Mouse (Mus musculus) adrenal gland, postnatal 10 days (tissue): ENCODE results near the gene Cab39. TPM values are rescaled to one million over a fixed set of nuclear protein-coding genes. Genes with fewer than 3 reads are reported as not detected.

Experiments used
- DNase-seq: peaks from one replicate; pipeline ENCODE4 v3.0.0; 2021; ENCODE audit warnings: mixed read lengths
- microRNA-seq: library from miRNA; unstranded; fragments of <30 nt; microRNA quantifications from one replicate; pipeline ENCODE4 v1.2.0, GENCODE M21; 2021
- total RNA-seq, 2 experiments: library from RNA; stranded (reverse); gene quantifications; 2 replicates each; pipeline ENCODE4 v1.2.3; 2021

Cab39 gene
- total RNA-seq, 2 experiments from 2014 or later, result 118 to 121 TPM

DNA sequence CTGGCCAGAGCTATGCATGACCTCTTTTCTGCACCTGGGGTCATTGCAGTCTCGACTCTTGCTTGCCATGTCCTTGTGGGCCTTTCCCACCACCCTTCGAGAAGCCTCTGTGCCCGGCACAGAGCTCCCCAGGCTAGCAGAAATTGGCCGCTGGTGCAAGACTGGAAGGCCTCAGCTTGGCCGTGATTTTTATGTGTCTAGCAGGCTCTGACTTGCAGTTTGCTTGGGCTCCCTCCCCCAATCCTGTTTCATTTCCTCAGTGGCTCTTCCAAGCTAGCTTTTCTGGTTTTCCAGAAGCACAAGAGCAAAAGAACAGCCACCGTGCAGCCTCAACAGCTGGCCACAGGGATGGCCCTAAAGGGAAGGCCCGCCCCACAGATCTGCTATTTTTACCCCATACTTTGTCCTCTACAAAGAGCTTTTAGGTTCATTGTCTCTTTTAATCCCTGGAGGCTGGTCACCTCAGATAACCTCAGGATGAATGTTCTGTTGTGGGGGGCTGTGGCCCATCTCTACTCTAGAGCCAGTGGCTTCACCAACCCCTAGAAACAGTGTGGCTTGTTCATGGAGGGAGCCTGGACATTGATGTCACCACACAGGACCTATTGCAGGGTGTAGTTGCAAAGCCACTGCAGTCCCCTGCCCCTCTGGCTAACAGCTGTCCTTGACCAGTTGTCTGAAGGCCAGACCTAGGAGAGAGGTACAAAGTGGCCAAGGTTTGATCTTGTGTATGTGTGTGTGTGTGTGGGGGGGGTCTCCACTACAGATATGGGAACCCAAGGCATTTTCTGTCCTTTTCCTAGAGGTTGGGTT is 107.5 kb downstream of the Cab39 start:
- DNase-seq, result no peak

Small RNAs within 50 kb of the gene (microRNA-seq; reads per million reads assigned to microRNA genes)
- not detected for gene Gm25472
- gene Mir8096, result not detected

Other genes starting within 250 kb of the Cab39 start
- gene G530012D18Rik, start 217.8 kb upstream of the Cab39 start, total RNA-seq, result not detected
- 1 to 10 TPM; 4.2 to 4.5 TPM for gene Sp110, start 194.6 kb upstream of the Cab39 start, total RNA-seq
- 1 to 10 TPM; 4.5 to 4.6 TPM for gene Sp140, start 193.1 kb upstream of the Cab39 start, total RNA-seq
- 10 to 100 TPM; 13.8 to 19.8 TPM for gene Sp100, start 143.5 kb upstream of the Cab39 start, total RNA-seq
- 1 to 10 TPM; 1.5 to 2.4 TPM for gene A630001G21Rik, start 14.8 kb upstream of the Cab39 start, total RNA-seq
- gene Itm2c, start 100.8 kb downstream of the Cab39 start, total RNA-seq, result 100 to 1,000 TPM; 284 to 307 TPM
- gene 4933407L21Rik, start 135.0 kb downstream of the Cab39 start, total RNA-seq, result under 1 TPM; 0.18 to 0.24 TPM
- 1 to 10 TPM in 1 of 2 experiments, under 1 TPM in 1; 0.85 to 1.8 TPM for gene Gpr55, start 167.6 kb downstream of the Cab39 start, total RNA-seq
- gene Spata3, start 223.4 kb downstream of the Cab39 start, total RNA-seq, result not detected